Mouse (Mus musculus): ENCODE measurements around the gene Arhgef39. TPM values are rescaled to one million over a fixed set of nuclear protein-coding genes. Genes with fewer than 3 reads are reported as not detected.

Gene Arhgef39
- polyA plus RNA-seq, 1 experiment, result 66.9 TPM

DNA sequence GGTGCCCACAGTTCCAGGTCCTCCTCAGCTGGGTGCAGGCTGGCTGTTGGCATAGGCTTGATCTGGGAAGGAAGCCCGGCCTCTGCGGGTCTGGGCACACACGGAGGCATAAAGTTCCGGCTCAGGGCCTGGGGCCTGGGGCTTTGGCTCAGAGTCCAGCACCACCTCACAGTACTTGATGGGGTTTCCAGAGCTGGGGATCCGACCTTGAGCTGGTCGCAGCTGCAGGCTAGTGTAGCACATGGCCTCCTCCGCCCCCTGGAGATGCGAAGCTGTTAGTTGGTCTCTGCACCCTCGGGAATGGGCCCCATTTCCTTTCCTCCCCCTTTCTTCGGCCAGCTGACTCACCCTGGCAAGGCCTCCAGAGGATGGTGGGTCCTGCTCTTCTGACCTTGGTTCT is 16.9 kb downstream of the Arhgef39 start:
- DNase-seq (ENCODE audit: low read depth, low spot score), result no peak
- 75% methylated on average over 10 of the region's 10 CpGs for WGBS

DNA sequence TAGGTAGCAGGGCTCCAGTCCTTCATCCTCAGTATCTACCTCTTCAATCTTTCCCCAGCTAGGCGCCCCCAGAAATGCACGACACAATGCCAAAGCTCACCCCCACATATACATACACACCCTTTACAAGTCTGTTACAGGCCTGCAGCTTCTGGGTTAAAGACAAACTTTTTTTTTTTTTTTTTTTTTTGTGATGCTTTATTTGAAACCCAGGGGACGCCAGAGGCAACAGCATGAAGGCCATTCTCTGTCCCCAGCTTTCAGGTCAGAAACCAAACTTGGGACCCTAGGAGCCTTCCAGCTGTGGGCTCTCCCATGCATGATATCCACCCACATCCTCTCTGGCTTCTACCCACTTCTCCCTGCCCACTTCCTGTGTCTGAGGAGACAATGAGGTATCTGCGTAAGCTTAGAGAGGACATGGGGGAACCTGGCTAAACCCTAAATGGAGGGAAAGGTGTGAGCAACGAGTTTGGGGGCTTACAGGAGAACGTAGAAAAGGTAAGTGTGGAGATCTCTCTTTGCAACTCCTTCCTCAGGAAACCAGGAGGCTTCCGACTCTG is 17.5 kb downstream of the Arhgef39 start:
- 79% methylated on average over 7 of the region's 7 CpGs for WGBS
- no peak for DNase-seq (ENCODE audit: low read depth, low spot score)

DNA sequence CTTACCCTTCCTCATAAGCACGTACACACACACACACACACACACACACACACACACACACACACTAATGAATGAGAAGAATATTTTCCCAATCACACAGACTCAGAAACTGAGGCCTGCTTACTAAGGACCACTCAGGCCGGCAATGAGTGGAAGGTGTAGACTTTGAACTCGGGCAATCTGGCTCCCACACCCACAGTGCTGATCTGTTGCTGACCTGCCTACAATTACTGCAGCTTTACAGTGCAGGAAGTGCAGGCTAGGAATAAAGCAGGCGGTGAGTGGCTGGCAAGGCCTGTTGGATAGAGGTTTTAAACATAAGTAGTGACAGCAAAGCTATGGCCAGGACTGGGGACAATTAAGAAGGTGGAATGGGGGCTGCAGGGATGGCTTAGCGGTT is 18.5 kb downstream of the Arhgef39 start:
- WGBS, result 40% methylated on average over 5 of the region's 5 CpGs
- peak; percentile 61 for DNase-seq (ENCODE audit: low read depth, low spot score)

DNA sequence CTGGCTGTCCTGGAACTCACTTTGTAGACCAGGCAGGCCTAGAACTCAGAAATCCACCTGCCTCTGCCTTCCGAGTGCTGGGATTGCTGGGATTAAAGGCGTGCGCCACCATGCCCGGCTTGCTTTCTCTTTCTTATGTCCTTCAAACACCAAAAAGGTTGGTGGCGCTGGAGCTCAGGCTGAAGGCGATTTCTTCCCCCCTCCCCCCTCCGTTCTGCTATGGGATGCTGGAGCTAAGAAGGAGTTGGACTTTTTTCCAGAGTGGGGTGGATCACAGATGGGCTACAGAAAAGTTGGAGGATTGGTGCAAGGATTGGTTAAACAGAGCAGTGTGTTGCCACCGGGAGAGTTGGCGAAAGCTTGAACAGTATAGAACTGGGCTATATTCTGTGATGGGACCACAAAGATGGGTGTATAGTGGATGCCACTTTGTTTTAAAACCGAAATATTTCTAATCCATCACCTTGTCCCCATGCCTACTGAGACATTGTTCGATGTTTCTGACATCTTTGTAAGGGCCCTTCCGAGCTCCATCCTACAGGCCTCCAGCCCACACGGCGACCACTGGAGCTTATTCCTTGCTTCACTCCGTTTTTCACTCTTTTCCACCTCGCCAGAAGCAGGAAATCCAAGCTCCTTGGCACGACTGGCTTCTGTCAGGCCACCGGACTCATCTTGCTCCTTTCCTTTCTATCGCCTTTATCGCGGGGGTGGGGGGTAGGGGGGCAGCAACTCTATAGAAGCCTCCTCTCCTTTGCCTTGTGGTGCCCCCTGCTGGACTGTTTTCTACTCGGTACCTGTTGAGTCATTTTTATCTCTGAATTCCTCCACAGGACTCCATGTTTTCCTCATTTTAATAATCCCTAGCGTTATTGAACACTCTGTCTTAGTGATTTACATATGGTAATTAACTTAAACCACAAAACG is 20.3 kb downstream of the Arhgef39 start:
- WGBS, result 61% methylated on average over 24 of the region's 24 CpGs
- DNase-seq (ENCODE audit: low read depth, low spot score), result no peak

DNA sequence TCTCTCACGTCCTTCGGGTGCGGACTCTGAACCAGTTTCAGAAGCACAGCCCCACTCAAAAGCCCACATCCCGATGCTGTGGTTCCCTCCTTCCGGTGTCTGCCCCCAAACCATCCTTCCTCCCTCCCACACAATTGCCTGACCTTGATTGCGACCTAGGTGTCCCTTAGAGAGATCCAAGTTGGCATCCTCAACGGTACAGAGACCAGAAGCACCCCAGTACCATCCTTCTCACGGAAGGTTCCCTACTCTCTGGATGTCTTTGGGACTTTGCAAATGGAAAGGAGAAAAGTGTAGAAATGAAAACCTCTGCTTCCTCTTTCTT is 21.0 kb downstream of the Arhgef39 start:
- DNase-seq (ENCODE audit: low read depth, low spot score), result no peak
- WGBS, result 47% methylated on average over 8 of the region's 8 CpGs

DNA sequence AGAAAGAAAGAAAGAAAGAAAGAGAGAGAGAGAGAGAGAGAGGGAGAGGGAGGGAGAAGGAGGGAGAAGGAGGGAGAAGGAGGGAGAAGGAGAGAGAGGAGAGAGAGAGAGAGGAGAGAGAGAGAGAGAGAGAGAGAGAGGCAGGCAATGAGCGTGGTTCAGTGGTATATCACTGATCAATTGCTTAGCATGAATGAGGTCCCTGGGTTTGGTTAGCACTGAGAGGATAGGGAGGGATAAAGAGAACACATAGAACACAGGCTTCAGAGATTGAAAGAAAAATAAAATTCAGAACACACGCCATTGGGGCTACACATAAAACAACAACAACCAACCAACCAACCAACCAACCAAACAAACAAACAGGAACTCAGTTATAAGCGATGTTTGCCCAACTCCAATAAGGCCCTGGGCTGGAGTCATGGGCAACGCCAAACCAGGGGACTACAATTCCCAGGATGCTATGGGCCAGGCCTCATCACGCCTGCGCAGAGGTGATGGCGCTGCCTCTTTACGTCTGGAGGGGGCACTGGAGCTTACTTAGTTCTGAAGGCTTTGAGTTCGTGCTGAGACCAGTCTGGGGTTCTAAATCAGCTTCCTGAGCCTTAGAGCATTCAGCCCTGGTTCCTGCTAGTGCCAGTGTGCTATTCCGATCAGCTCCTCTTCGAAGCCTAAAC is 21.5 kb downstream of the Arhgef39 start:
- no peak for DNase-seq (ENCODE audit: low read depth, low spot score)
- WGBS, result 20% methylated on average over 11 of the region's 11 CpGs

DNA sequence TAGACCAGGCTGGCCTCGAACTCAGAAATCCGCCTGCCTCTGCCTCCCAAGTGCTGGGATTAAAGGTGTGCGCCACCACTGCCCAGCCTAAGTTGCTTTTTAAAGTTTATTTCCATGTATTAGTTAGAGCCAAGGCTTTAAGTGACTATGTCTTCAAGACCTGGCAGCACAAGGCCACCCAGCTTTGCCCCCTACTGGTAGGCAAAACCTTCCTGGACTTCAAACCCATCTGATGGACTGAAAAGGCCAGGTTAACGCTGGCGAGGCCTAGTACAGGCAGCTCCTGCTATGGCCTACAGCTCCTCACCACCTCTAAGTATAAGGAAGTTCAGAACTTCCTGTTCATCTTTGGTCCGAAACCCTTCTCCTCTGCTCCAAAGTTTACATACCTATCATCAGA is 22.9 kb downstream of the Arhgef39 start:
- no peak for DNase-seq (ENCODE audit: low read depth, low spot score)

DNA sequence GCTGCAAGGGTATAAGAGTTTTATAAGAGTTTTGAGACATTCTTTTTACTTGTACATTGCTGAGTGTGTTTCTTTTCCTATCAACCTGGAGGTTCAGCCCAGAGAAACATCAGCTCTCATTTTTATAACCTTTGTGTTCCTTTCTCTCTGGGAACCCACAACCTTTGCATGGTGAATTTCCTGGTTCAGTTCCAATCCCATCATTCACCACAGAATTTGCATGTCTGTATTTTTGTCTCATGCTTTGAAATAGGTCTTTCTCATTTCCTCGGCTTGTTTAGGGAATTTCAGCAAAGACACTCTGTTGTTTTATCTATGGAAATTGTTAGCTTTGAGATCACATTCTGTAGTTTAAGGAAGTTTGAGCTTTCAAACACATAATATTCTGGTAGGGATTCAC is 25.9 kb downstream of the Arhgef39 start:
- WGBS, result 43% methylated on average over 1 of the region's 1 CpGs
- no peak for DNase-seq (ENCODE audit: low read depth, low spot score)

More for the DNA sequence above, 22.9 kb downstream of the Arhgef39 start:
- WGBS, result 58% methylated on average over 6 of the region's 6 CpGs

DNA sequence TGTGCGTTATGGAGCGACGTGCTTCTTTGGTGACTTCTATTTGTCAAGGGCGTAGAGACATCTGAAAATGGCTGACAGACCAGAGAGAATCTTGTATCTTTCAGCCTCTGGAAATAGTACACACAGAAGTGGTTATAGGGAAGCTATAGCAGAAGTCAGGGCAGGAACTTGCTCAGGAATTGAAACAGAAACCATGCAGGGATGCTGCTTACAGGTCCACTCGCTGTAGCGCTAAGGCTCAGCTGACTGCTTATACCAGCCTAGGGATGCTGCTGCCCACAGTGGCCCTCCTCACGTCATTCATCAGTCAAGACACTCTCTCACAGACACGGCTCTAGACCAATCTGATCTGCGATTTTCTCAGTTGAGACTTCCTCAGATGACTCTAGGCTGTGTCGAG is 29.2 kb downstream of the Arhgef39 start:
- WGBS, result 87% methylated on average over 10 of the region's 10 CpGs
- DNase-seq (ENCODE audit: low read depth, low spot score), result no peak

DNA sequence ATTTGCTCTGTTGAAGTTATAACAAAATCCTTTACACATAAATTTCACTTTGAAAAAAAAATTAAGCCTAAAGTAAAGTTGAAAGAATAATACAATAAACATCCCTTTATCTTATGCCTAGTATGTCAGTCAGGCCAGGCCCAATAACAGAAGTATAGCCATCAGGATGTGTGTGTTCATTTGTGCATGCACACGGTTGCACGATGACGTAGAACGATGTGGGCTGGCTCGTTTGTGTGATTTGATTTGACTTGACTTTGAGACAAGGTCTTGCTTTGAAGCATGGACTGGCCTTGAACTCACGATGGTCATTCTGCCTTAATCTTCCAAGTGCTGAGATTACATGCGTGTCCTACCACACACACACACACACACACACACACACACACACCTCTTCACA is 32.6 kb downstream of the Arhgef39 start:
- no peak for DNase-seq (ENCODE audit: low read depth, low spot score)
- WGBS, result 86% methylated on average over 7 of the region's 7 CpGs

DNA sequence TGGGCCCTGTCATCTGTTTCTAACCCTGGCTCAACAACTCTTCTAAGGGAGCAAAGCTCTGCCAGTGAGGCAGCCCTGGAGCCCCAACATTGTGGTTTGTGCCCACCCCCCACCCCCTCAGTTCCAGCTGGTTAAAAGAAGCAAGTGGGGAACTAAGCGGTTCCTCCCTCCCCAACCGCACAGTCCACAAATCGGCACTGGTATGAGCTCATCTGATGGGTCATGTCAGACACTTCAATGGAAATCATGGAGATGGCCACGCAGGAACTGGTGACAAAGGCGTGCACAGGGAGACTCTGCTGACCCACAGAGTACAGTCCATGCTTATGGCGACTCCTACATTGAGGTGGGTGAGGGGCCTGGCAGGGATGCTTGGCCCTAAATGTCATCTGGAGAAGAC is 33.6 kb downstream of the Arhgef39 start:
- WGBS, result 83% methylated on average over 6 of the region's 6 CpGs
- no peak for DNase-seq (ENCODE audit: low read depth, low spot score)

DNA sequence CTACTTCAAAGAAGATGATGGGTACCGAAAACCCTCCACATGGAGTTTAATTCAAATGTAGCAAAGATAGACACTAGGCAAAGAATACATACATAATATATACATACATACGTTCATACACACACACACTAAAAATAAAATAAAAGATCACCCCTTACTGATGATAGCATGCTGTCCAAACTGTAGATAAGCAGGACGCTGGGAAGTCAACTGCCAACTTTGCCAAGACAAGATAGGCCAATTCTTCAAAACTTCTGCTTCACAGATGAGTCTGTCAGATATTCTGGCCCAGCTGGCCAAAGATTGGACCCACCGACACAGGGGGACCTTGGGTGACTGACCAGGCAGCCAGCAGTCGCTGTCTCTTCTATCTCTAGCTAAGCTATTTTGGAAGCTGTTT is 36.4 kb downstream of the Arhgef39 start:
- WGBS, result 94% methylated on average over 5 of the region's 5 CpGs

DNA sequence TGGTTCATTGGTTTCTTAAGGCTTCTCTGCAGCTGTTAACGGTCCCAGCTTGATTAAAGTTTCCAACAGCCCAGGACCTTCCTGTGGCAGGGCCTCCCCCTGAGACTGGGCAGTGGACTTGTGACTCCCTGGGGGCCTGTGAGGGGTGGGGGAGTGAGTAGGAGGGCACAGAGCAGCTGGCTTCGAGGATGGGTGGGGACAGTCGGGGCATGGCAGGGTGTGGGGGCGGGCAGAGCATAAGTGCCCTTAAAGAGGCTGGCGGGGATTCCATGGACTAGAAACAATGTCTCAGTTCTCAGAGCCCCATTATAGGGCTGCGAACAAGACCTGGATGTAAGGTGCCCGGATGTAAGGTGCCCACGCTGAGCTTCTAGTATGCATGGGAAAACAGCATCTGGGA is 42.4 kb downstream of the Arhgef39 start:
- WGBS, result 37% methylated on average over 8 of the region's 8 CpGs
- no peak for DNase-seq (ENCODE audit: low read depth, low spot score)

More for the DNA sequence above, 36.4 kb downstream of the Arhgef39 start:
- DNase-seq (ENCODE audit: low read depth, low spot score), result no peak

DNA sequence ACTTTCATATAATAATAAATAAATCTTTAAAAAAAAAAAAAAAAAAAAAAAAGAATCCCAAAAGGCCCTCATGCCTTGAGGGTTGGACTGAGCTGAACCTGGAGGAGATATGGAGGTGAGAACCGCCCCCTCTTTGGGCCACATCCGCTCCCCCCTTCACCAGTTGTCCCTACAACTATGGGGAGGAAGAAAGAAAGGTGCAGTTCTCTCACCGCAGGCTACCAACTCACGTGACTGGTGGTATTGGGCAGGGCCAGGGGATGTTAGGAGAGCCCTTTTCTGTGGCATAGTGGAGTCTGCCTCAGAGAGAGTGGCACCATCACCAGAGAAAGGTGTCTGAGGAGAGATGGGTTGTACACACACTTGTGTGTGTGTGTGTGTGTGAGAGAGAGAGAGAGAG is 43.0 kb downstream of the Arhgef39 start:
- DNase-seq (ENCODE audit: low read depth, low spot score), result no peak
- 46% methylated on average over 4 of the region's 4 CpGs for WGBS

DNA sequence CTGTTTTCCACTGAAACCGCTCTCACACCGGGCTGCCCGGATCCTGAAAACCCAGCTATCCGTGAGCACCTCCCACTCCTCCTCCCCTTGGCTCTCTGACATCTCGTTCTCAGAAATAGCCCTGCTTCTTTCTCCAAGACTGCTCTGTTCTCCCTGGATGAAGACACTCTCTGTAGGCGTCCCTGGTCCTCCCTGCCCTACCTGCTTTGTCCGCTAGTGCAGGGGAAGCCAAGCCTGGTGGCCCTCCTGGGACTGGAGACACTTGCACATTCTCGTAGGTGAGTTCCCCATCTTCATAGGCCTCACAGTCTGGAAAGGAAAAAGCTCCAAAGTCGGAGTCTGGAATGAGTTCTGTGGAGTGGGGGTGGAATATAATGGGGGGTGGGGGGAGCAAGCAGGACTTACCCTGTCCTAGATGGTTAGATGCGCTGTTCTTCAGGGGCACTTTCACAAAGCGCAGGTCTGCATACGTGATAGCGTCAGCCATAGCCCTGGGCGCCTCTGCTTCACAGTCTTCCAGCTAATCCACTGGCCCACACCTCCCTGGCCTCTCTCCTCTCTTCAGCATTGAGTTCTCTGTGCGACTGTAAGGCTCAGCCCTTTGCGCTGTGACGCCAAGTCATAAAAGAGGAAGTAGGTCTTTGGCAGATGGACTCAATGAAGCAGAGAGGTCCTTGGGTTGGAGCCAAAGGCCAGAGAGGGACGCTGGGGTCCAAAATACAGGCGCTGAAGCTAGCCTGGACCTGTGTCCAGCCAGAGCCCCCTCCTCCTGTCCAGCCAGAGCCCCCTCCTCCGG is 45.3 kb downstream of the Arhgef39 start, which contains the start of gene Cd72:
Gene Cd72, minus strand, starts transcription at position 588 of the 796 bp plus-strand sequence.
- WGBS, result 28% methylated on average over 20 of the region's 20 CpGs
- DNase-seq (ENCODE audit: low read depth, low spot score), result no peak

DNA sequence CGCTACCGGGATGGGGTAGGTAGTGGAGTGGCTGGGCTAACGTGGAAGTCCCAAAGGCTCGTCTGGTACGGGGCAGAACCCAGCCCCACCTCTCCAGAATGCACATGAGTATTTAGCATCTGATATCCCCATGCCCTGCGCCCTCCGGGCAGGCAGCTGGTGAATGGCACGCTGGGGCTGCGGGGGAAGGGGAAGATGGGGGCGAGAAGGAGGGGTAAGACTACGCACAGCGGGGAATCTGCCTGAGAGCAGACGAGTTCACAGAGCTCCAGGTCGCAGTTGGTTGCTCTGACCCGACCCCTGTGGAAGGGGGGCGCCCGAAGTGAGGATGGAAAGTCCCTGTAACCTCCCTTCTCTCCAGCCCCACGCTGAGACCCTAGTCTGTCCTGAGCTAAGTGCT is 46.1 kb downstream of the Arhgef39 start:
- DNase-seq (ENCODE audit: low read depth, low spot score), result no peak
- WGBS, result 2% methylated on average over 18 of the region's 18 CpGs

DNA sequence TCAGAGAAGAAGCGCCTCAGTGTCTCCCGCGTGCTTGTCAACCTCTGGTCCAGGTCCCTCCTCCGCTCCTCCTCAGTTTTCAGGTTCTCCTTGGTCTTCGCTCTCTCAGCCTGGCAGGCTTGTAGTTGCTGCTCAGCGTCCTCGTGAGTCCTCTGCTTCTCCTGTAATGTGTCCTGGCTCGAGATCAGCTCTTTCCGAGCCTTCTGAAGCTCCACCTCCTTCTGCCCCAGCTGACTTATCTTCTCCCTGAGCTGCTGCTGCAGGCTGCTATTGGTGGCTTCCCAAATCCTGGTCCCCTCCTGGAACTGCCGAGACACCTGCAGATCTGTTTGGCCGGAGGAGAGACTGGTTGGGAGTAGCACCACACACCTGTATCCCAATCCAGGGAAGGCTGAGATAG is 47.2 kb downstream of the Arhgef39 start:
- DNase-seq (ENCODE audit: low read depth, low spot score), result no peak
- 48% methylated on average over 11 of the region's 11 CpGs for WGBS

DNA sequence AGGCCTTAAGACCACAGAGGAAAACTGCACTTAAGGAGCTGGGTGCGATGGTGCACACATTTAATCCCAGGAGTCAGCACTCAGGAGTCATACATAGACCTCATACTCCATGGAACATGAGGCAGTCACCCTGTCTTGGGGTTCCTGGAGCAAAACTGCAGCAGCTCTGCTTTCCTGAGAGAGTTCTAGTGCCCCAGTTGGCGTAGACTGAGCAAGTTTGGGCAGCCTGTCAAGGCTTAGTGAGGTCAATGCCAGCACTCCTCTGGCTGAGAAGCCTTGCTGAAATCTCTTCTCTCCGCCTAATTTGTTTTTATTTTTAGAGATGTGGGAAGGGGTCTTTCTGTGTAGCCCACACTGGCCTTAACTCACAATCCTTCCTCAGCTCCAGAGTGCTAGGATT is 50.9 kb downstream of the Arhgef39 start:
- no peak for DNase-seq (ENCODE audit: low read depth, low spot score)
- 84% methylated on average over 3 of the region's 3 CpGs for WGBS

DNA sequence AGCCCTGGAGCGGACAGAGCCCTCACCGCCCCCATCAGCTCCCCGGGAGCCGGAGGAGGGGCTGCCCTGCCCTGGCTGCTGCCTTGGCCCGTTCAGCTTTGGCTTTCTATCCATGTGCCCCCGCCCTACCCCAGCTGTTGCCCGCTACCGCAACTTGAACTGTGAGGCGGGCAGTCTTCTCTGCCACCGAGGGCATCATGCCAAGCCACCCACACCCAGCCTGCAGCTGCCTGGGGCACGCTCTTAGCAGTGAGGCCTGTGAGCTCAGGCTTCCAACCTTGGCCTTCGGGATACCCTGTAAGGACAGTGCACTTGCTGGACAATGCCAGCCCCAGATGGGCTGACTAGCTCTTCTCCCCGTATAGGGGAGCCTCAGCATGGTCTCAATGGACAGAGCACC is 52.2 kb downstream of the Arhgef39 start:
- WGBS, result 67% methylated on average over 13 of the region's 13 CpGs
- DNase-seq (ENCODE audit: low read depth, low spot score), result no peak

Data from large intestine, adult 2 months (tissue).